Mouse (Mus musculus): ENCODE results near the gene Slc7a1.

Slc7a1 gene

DNA sequence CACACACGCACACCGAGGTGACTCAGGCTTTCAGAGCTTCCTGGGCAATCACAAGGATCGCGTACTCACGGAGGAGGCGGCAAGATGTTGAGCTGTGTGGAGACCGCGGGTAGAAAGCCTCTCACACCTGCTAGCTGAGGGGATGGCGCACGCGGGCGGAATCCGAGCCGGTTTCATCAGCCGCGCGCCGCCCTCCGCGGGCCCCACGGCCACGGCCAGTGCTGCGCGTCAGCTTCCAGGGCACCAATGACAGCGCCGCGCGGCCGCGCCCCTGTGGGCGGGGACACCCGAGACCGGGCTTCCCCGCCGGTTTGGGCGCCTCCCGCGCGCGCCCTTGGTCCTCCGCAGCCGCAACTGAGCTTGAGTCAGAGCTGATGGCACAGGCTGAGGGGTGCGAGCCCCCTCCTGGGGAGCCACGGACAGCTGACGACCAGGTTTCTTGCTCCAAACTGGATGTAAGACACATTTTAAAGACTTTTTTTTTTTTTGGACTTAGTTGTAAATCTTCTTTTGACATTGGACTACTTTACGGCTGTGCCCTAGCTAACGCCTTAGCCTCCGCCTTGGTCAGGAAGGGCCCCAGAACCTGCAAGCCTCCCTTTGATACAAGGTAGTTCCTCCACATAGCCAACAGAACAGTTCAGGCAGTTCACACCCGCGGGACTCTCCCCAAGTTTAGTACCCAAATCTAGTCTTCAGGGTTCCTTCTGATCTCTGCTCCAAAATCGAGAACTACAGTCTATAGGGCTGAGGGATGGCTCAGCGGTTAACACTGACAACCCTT lies at the start of gene Slc7a1:
Slc7a1 (minus strand) TSS at position 245 of the 784 bp plus-strand sequence.
- DNase-seq (ENCODE audit: low spot score), result peak; percentile 75

DNA sequence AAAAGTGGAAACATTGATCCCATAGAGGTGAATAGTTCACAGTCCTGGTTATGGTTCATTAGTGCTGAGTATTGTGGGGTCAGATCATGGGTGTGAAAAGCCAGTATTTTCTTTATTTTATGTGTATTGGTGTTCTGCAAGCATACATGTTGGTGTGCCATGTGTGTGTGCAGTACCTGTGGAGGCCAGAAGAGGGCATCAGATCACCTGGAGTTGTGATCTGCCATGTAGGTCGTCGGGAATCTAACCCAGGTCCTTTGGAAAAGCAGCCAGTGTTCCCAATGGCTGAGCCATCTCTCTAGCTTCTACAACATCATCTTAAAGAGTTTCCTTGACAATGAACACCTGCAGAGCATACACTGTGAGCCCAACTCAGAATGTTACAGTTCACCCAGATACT lies 45.3 kb upstream of the Slc7a1 start:
- DNase-seq (ENCODE audit: low spot score), result no peak

DNA sequence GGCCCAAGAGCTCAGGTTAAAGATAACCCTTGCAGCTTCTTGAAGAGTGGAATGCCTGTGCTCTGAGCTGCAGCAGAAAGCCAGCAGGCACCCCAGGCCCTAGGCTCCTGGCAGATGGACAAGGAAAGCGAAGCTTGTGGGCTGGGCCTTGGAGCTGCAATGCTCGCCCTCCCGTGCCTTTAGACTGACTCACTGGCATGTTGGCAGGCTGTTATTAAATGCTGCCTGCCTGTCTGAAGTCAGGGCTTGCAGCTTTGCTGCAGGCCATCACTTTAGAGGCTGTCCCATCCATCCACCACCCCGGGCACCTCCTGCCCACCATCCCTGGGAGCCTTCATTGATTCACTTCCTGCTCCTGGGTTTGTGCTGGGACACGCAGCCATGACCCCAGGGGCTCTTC lies 44.0 kb upstream of the Slc7a1 start:
- no peak for DNase-seq (ENCODE audit: low spot score)

DNA sequence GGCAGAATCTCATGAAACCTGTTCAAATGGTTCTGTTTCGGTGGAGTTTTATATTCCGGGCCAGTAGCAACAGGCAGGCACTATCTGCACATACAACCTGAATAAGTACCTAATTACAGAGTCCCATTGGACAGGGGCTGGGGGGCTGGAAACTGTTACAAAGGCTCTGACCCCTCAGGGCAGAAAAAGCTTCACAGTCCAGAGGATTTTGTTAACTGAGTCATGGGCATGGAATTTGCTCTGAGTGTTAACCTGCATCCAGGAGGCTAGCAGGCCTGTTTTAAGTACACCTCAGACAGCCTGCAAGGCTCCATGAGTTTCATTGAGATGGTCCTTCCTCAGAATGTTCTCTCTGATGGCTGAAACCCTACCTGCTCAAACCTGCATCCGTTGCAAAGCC lies 36.0 kb upstream of the Slc7a1 start:
- DNase-seq (ENCODE audit: low spot score), result no peak

DNA sequence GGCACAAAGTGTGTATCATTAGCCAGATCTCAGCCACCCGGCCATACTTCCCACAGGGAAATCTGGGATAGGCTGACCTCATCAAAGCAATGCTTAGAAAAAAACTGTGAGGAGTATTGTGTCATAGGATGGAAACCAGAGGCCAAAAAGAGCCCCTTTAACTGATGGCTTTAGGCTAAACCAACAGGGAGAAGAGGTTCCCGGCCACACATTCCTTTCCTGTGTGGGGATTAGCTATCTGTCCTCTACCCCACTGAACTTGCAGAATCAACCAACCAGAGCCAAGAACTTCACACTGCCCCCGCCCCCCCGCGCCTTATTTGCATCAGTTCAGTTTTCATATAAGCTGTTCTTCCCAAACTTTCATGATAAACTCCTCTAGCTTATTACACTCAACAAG lies 32.4 kb upstream of the Slc7a1 start:
- no peak for DNase-seq (ENCODE audit: low spot score)

DNA sequence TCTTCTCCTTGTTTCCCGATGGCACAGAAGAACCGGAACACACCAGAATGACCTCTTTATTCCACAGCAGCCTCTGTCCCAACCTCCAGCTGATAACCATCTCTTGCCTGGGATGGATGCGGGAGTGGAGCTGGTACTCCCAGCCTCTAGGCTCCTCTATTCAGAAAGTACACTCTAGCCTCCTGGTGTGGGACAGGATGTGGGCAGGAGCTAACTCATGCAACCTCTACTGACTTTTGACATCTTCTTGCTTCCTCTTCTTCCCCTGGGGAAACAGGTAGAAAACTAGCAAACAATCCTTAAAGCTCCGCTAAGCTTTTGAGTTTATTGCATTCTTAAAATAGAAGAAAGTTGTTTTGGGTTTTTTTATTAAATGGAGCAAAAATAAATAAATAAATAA lies 29.1 kb upstream of the Slc7a1 start:
- DNase-seq (ENCODE audit: low spot score), result no peak

DNA sequence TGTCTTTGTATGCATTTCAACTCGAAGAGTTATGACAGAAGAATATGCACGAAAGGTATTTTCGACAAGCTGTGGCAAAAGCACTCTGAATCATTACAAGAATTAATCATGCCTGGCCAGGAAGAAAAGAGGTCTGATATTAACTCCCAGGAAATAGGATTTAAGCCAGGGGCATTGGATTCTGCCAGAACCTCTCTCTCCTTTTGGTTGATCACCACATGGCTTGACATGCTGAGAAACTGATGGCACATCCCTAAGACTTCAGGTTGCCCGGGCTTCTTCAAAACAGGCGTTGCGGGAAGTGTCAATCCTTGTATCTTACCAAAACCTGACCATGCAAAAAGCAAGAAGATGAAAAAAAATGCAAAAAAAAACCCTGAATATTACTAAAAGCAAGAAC lies 25.4 kb upstream of the Slc7a1 start:
- DNase-seq (ENCODE audit: low spot score), result no peak

DNA sequence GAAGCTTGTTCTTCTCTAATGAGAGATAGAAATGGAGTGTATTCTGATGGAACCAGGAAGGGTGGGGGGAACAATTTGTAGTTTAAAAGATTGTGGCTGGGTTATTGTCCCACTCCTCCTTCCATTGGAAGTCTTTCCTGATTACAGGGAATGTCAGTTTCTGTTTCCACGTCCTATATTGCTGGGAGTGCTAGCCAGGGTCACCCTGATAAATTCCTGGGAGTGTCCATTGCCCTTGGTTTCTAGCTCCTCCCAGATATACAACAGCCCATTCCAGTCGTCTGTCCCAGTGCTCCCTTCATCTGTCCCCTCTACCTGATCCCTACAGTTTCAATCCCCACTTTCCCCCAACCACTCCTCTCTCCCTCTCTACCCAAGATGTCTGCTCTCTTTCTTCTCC lies 21.6 kb upstream of the Slc7a1 start:
- no peak for DNase-seq (ENCODE audit: low spot score)

DNA sequence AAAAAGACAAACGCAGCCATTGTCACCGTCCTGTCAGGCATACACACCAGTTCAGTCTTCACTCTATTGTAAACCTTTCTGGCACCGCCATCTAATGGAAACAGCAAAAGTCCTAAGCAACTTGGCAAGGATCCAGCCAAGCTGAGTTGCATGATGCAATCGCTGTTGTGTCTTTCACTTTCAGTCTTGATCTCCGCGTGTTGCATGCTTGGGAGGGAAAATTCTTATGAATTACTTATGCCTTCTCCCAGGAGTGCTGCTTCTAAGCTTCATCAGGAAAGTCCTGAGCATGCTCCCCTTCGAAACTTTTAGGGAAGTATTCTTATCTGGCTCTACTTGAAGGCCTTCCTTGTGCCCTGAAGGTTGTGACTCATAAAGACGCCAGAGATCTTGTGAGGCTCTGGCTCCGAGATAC lies 19.4 kb upstream of the Slc7a1 start:
- no peak for DNase-seq (ENCODE audit: low spot score)

DNA sequence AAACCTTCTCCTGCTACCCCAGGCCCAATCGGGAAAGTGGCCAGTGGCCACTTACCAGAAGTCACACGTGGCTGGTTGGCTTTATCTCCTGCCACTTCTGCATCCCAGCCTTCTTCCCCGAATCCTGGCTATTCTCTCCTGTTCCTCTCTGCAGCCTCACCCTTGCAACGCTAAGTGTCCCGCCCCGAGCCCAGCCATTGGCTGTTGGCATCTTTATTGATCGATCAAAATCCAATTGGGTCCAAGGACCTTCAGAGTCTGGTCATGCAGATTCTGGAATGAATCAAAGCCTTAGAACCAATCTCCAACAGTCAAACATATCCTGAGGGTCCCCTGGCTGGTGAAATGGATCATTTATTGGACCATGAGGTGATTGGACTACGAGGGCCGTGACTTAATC lies 18.7 kb upstream of the Slc7a1 start:
- DNase-seq (ENCODE audit: low spot score), result no peak

DNA sequence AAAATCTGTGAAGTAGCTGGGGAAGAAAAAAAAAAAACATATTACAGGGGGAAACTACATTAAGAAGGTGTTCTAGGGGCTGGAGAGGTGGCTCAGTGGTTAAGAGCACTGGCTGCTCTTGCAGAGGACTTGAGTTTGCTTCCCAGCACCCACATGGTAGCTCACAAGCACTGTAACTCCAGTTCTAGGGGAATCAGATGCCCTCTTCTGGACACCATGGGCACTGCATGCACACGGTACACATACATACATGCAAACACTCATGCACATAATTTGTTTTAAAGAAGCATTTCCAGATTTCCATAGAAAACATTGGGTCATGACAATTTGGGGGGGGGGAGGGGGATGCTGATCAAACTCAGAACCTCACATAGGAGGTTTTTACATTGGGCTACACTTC lies 18.1 kb upstream of the Slc7a1 start:
- no peak for DNase-seq (ENCODE audit: low spot score)

DNA sequence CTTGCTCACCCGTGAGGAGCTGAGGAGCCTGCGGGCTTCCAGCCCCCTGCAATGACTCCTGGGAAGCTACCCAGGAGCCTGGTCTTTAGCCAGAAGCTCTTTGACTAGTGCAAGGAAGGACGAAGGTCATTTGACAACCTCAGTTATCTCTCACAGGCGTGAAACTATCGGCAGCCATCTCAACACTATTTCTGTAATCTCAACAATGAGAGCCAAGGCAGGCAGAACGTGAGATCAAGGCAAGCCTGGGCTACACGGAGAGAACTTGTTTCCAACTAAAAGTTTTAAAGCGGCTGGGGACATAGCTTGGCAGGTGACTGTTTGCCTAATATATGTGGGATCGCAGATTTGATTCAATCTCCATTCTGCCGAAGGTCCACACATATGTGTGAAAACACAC lies 16.8 kb upstream of the Slc7a1 start:
- no peak for DNase-seq (ENCODE audit: low spot score)

DNA sequence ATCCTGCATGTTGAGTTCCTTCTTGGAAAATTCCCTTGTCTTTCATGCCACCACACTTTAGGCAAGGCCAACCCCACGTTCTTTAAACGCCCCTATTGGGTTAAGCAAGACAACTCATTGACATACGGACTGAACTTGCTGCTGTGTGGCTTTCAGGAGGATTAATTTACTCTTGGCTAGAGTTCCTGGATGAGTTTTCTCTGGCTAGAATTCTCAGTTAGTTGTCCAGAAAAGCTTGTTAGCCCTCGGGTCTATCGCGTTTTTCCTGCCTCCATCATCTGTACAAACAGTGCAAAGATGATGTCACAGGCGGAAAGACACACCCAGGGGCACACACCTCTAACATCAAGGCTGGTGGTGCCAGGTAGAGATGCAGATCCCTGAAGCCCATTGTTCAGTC lies 14.5 kb upstream of the Slc7a1 start:
- no peak for DNase-seq (ENCODE audit: low spot score)

DNA sequence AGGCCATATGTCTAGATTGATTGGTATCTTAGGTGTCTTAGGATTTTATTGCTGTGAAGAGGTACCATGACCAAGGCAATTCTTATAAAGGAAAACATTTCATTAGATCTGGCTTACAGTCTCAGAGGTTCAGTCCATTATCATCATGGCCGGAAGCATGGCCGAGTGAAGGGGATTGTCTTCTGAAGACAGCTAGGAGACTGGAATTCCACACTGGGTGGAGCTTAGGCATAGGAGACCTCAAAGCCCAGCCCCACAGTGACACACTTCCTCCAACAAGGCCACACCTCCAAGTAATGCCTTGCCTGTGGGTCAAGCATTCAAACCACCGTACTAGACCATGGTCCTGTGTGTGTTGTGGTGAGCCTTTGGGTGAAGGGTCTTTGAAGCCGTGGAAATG lies 12.8 kb upstream of the Slc7a1 start:
- no peak for DNase-seq (ENCODE audit: low spot score)

DNA sequence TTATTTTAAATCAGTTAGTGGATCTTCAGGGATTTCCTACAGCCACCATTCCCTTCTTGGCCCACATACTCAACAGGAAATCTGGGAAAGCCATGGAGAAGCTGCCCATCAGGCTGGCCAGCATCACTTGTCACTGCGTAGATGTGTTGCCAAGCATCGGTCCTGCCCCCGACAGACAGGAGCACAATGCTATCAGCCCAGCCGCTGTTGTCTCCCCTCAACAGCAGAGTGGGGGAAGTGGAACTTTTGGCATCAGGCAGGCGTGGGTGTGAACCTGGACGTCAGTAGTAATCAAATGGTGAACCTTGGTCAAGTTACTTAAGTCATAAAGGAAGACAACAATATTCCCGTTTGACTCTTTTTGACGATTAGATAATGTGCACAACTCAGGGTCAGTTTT lies 9.8 kb upstream of the Slc7a1 start:
- no peak for DNase-seq (ENCODE audit: low spot score)

DNA sequence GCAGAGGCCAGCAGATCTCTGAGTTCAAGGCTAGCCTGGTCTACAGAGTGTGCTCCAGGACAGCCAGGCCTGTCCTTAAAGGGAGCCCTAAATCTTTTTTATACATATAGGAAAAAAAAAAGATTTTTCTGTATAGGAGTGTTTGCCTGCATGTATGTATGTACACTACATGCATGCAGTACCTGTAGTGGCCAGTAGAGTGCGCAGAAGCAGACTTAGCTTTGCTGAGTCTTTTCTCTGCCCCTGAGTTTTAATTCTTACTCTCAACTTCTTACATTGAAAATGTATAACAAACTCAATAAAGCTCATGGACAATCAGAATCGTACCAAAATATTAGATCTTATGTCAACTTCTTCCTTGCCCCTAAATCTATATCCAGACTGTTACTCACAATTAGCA lies 7.2 kb upstream of the Slc7a1 start:
- no peak for DNase-seq (ENCODE audit: low spot score)

DNA sequence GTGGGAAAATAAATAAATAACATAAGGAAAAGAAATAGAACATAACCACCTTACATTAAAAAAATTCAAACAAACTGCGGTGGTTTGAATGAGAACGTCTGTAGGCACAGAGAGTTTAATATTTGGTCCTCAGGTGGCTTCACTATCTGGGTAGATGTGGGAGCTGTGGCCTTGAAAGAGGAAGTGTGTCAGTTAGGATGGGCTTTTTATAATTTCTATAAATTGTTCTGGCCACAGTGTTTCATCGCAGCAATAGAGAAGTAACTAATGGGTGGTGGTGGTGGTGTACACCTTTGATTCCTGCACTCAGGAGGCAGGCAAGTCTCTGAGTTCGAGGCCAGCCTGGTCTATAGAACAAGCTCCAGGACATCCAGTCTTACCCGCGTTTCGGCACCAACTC lies 4.8 kb upstream of the Slc7a1 start:
- no peak for DNase-seq (ENCODE audit: low spot score)

DNA sequence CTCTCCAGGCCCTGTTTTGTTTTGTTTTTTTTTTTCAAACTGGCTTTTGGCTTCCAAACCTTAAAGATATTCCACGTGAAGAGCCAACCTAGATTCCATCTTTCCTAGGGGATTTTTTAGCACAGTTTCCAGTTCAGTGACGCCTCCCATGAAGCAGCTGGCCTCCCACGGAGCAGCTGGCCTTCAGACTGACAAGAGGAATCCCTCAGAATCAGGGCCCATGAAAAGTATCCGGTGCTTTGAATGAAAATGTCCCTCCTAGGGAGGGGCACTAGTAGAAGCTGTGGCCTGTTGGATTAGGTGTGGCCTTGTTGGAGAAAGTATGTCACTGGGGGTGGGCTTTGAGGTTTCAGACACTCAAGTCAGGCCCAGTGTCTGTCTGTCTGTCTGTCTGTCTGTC lies 2.9 kb upstream of the Slc7a1 start:
- no peak for DNase-seq (ENCODE audit: low spot score)

DNA sequence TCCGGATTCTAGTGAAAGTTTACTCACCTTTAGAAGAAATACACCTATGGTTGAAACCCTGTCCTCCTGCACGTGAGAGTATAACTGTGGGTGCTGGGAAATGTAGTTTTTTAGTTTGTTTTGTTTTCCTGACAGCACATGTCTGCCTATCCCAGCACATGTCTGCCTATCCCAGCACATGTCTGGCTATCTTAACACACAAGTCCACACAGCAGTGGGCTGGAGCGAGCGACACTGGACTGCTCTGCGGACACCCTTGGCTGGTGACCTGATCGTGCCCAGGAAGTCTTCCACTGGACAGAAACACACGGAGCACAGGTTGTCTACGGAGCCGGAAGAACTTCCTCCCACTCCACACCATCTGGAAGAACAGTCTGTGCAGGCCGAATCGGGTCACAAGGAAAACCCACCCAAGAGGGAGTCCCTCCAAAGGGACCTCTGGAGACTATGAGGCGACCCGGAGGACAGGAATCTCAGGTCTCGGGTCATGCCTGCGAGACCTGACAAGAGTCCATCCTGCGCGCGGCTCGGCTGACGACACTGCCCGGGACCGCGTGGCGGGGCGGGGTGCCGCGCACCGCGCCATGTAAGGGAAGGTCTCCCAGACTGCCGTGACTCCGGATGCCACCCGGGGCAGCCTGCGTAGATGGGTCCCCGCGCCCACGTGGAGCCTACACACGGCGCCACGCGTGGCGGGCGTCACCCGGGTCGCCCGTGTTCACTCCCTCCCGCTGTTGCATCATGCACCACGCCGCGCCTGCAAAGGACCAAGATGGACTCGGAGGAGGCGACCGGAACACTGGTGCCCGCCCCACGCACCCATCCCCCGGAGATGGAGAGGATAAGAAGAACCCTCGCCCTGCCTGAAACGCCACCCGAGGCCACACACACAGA lies 691 bp downstream of the Slc7a1 start:
- DNase-seq (ENCODE audit: low spot score), result no peak

DNA sequence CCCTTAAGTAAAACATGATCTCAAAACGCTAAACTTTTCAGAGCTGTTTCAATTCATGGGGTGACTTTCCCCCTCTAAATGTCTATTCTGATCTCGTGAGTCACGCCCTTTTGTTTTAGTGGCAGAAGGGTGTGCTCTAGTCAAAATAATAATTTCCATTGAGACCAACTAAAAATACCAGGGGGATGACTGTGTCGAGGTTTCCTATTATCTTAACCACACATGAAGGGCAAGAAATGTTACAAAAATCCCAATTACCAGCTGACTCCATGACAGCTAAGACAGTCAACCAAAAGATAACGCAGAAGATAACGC lies 1.3 kb downstream of the Slc7a1 start:
- no peak for DNase-seq (ENCODE audit: low spot score)

DNA sequence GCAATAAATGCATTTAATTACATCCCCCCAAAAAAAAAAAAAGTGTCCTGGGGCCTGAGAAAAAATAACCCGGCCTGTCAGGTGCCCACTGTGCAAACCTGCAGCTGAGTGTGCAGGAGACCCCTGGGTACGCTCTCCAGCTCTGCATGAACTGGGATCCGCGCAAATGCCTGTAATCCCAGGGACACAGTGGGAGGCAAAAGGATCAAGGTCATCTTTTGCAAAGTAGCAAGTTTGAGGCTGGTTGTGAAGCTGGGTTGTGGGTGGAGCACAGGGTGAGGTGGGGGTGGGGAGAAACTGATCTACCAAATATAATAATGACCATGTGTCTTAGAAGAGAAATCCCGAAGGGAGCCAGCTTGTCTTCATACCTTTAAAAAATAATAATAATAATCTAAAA lies 1.8 kb downstream of the Slc7a1 start:
- DNase-seq (ENCODE audit: low spot score), result no peak

DNA sequence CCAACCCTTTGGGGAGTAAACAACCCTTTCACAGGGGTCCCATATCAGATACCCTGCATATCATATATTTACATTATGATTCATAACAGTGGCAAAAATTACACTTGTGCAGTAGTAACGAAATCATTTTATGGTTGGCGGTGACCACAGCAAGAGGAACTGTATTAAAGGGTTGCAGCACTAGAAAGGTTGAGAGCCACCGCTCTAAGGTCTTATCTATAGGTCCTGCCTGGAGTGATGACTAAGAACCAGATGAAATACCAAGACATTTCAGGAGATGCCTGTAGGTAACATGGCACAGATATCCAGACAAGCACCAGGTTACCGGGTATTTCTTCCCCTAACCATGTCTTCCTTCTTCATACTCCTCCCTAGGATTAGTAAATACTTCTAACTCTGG lies 2.3 kb downstream of the Slc7a1 start:
- no peak for DNase-seq (ENCODE audit: low spot score)

DNA sequence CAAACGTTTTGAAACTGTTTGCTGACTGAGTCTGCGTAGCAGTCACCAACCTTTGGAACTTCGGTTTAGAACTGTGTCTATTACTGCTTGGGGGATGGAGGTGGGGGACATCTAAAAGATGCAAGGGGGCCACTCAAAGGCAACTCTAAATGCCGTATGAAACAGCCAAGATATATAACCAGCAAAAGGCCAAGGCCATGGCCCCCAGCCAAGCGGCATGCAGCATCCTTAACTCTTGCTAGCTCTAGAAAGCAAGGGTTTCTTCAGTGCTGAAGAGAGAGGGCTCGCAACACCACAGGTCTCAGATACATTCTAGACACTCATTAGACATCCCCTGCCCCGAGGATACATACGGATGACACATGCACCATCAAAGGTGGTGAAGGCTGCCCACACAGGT lies 6.4 kb downstream of the Slc7a1 start:
- DNase-seq (ENCODE audit: low spot score), result no peak

DNA sequence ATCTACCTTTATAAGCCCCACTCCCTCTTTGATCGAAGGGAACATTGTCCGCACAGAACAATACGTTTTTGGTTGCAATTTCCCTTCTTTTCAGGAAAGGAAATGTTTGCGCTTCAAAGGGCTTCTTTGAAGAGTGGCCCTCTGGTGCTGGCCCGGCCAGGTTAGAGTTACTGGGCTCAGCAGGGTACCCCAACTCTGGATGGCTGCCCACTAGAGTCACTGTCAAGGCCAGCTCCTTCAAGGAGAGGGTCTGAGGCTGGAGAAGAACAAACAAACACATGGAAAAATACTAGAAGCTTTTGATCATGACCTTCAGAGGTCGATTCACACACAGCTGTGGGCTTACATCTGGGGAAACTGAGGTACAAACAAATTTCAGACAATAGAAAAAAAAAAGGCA lies 6.9 kb downstream of the Slc7a1 start:
- DNase-seq (ENCODE audit: low spot score), result no peak

All from left cerebral cortex, adult 11 months (tissue).